Mouse (Mus musculus) thymus, adult 2 months (tissue): ENCODE measurements around the gene Gm525. TPM values are rescaled to one million over a fixed set of nuclear protein-coding genes. Genes with fewer than 3 reads are reported as not detected.
A peak's percentile ranks its signal among the peaks of the same experiment; 100 is the strongest.

Experiments used
- DNase-seq: peaks from one replicate; pipeline ENCODE4 v3.0.0; 2021
- H3K27ac ChIP-seq: fragments of 200-500 bp; 2 replicates; pipeline ENCODE4 v1.5.1; 2012; ENCODE audit warnings: low read length, control low read depth; ENCODE audit not compliant: control insufficient read depth, insufficient read depth
- H3K27me3 ChIP-seq: fragments of 200-500 bp; 2 replicates; pipeline ENCODE4 v1.6.1; 2012; ENCODE audit warnings: mild to moderate bottlenecking, low read length, moderate library complexity, mixed read lengths; ENCODE audit not compliant: control insufficient read depth, insufficient read depth
- H3K36me3 ChIP-seq: fragments of 200-500 bp; 2 replicates; pipeline ENCODE4 v1.6.1; 2012; ENCODE audit warnings: mild to moderate bottlenecking, low read length, moderate library complexity; ENCODE audit not compliant: control insufficient read depth, insufficient read depth
- H3K4me1 ChIP-seq: fragments of 200-500 bp; replicated peaks from 2 replicates; pipeline ENCODE4 v1.6.1; 2012; ENCODE audit warnings: low read length; ENCODE audit not compliant: control insufficient read depth, insufficient read depth
- H3K4me3 ChIP-seq: fragments of 200-500 bp; 2 replicates; pipeline ENCODE4 v1.5.1; 2012; ENCODE audit warnings: mild to moderate bottlenecking, low read length, control low read depth, moderate library complexity; ENCODE audit not compliant: control insufficient read depth, insufficient read depth
- CTCF ChIP-seq: fragments of 200-500 bp; IDR thresholded peaks from 2 replicates; pipeline ENCODE4 v1.5.1; 2012; ENCODE audit warnings: mild to moderate bottlenecking, control low read depth, low read length, moderate library complexity, borderline replicate concordance; ENCODE audit not compliant: control insufficient read depth, poor library complexity, insufficient read depth; ENCODE audit errors: extremely low read depth
- POLR2A ChIP-seq: fragments of 200-500 bp; IDR thresholded peaks from 2 replicates; pipeline ENCODE4 v1.6.1; 2012; ENCODE audit warnings: mild to moderate bottlenecking, low read length, control low read depth, moderate library complexity; ENCODE audit not compliant: control insufficient read depth, poor library complexity, insufficient read depth; ENCODE audit errors: extremely low read depth
- WGBS: fragments of 180-500 bp; shearing (Covaris S2); methylation state at CpG from one replicate; pipeline ENCODE4 v1.1.7; 2018; 5-methylcytosine and 5-hydroxymethylcytosine counted together
- polyA plus RNA-seq: library from polyadenylated mRNA; depleted of rRNA; stranded (reverse); fragments of >200 nt; gene quantifications from 2 replicates; pipeline ENCODE4 v1.2.3, GENCODE M21; 2012

Gm525 gene
- polyA plus RNA-seq, 1 experiment: 35.9 TPM

GRCm38 (mm10) chr11:89098083-89098835, 24.6 kb downstream of the Gm525 start:
- no peak for DNase-seq
- Histone ChIP-seq H3K4me1 (peaks cover 54% of the 10 kb centered on the region), H3K4me3 (no peak overlapping the region), H3K27ac (peak overlapping the region; percentile 77), H3K36me3 (no peaks in the 10 kb centered on the region), H3K27me3 (no peaks in the 10 kb centered on the region)
- WGBS: 49% methylated on average over 17 of the region's 17 CpGs
- TF ChIP-seq POLR2A: no peak
- TF ChIP-seq CTCF: no peak

DNA sequence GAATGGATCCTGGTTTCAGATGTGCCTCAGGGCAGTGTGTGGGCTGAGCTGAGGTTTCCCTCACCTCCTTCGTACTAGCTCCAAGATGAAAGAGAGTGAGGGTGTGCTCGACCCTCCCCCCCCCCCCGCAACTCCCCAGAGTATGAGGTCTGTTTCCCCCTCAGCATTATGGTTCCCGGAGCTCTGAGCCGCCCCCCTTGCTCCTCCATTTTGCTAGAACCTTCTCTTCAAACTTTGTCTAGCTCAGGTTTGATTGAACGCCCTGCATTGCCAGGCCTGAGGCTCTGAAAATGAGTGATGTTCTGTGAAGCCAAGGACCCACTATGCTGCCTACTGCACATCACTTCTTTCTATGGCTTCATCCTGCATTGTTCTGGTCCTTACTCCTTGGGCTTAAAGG, 25.3 kb downstream of the Gm525 start:
- TF ChIP-seq CTCF (no peak), POLR2A (no peak)
- Histone ChIP-seq H3K27me3 (no peaks in the 10 kb centered on the region), H3K4me3 (no peak overlapping the region), H3K27ac (peak overlapping the region; percentile 77), H3K4me1 (peaks cover 48% of the 10 kb centered on the region), H3K36me3 (no peaks in the 10 kb centered on the region)
- DNase-seq: no peak
- 15% methylated on average over 6 of the region's 6 CpGs for WGBS

DNA sequence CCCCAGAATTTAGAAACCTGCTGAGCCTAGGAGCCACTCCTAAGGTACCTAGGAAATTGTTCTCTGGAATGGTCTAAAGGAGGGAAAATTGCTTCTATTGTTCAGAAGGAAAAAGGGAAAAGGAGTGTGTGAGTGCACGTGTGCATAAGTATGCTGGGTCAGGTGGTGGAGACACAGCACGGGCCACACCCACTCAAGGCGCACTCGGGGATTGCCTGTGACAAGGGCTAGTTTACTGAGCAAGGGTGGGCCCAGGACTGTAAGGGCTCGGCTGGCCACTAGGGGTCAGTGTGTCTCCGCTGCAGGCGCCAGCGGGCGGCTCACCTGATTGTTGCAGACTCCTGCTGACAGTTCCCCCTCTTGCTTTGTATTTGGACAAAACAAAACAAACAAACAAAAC, 26.8 kb downstream of the Gm525 start:
- H3K27ac ChIP-seq: peak overlapping the region; percentile 78; the same call in 1 of the 2 replicates

GRCm38 (mm10) chr11:89100826-89101321, 27.2 kb downstream of the Gm525 start:
- no peak for DNase-seq
- no peak for TF ChIP-seq CTCF
- no peak for TF ChIP-seq POLR2A
- 1% methylated on average over 17 of the region's 17 CpGs for WGBS

More for the DNA sequence above, 26.8 kb downstream of the Gm525 start:
- Histone ChIP-seq H3K36me3 (no peaks in the 10 kb centered on the region), H3K4me3 (peak overlapping the region; percentile 53; the same call in 1 of the 2 replicates), H3K4me1 (peaks cover 38% of the 10 kb centered on the region), H3K27me3 (no peaks in the 10 kb centered on the region)
- WGBS: under 1% methylated on average over 9 of the region's 9 CpGs
- no peak for TF ChIP-seq POLR2A
- peak; percentile 98 for TF ChIP-seq CTCF
- DNase-seq: peak; percentile 95

GRCm38 (mm10) chr11:89103166-89103565, 29.5 kb downstream of the Gm525 start:
- no peak for DNase-seq
- Histone ChIP-seq H3K4me3 (no peak overlapping the region), H3K27ac (no peak overlapping the region), H3K4me1 (peaks cover 28% of the 10 kb centered on the region), H3K27me3 (no peaks in the 10 kb centered on the region), H3K36me3 (no peaks in the 10 kb centered on the region)
- WGBS: 88% methylated on average over 14 of the region's 14 CpGs
- TF ChIP-seq CTCF (no peak), POLR2A (no peak)

More at GRCm38 (mm10) chr11:89100826-89101321, 27.2 kb downstream of the Gm525 start:
- Histone ChIP-seq H3K27ac (peak overlapping the region; percentile 78), H3K27me3 (no peaks in the 10 kb centered on the region), H3K36me3 (no peaks in the 10 kb centered on the region), H3K4me1 (peaks cover 33% of the 10 kb centered on the region), H3K4me3 (peak overlapping the region; percentile 53)

DNA sequence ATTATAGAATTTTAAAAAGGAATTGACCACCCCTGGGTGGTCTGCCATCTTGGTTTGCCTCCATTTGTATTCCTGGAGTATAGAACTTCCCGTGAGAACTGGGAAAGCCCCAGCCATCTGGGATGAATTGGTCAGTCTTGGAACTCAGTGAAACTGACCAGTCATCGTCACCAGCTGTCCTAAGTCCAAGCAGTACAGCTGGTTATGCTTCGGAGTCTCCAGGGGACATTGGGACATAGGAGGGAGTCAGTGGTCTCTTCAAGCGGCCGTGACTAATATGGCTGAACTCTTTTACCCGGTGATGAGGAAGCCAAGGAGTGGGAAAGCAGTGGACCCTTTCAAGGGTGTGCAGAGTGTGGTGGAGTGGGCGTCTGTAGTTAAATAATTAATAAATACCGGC, 31.6 kb downstream of the Gm525 start:
- Histone ChIP-seq H3K27me3 (no peaks in the 10 kb centered on the region), H3K27ac (no peak overlapping the region), H3K4me3 (no peak overlapping the region), H3K36me3 (no peaks in the 10 kb centered on the region), H3K4me1 (peaks cover 14% of the 10 kb centered on the region)
- WGBS: 97% methylated on average over 8 of the region's 8 CpGs
- no peak for DNase-seq
- TF ChIP-seq CTCF (no peak), POLR2A (no peak)

GRCm38 (mm10) chr11:89105823-89106222, 32.2 kb downstream of the Gm525 start:
- 83% methylated on average over 11 of the region's 11 CpGs for WGBS
- no peak for DNase-seq
- Histone ChIP-seq H3K4me1 (peaks cover 12% of the 10 kb centered on the region), H3K27me3 (no peaks in the 10 kb centered on the region), H3K36me3 (no peaks in the 10 kb centered on the region), H3K27ac (no peak overlapping the region), H3K4me3 (no peak overlapping the region)
- no peak for TF ChIP-seq POLR2A
- no peak for TF ChIP-seq CTCF
